Mouse (Mus musculus) gastrocnemius, postnatal 36 days (tissue): ENCODE data around the gene Elfn2. TPM values are rescaled to one million over a fixed set of nuclear protein-coding genes. Genes with fewer than 3 reads are reported as not detected.

ENCODE experiments used
- DNase-seq, 2 experiments: peaks; one replicate each; pipeline ENCODE4 v3.0.0; 2022
- intact Hi-C: fragments of 180-260 bp; cut with DNase I; formaldehyde crosslinking; loops from one replicate; pipeline ENCODE4 v1.15.1; 2025
- long read RNA-seq, 2 experiments: library from polyadenylated mRNA; stranded (forward); transcript quantifications; one replicate each; pipeline ENCODE4 v2.0.0; 2021
- total RNA-seq, 2 experiments: library from RNA; stranded (reverse); gene quantifications; 2 replicates each; pipeline ENCODE4 v1.2.3; 2021

The Elfn2 gene
- under 1 TPM; 0.02 to 0.08 TPM for total RNA-seq
- long read RNA-seq, experiment 1, result 0 reads
- long read RNA-seq, experiment 2, result 0 reads

DNA sequence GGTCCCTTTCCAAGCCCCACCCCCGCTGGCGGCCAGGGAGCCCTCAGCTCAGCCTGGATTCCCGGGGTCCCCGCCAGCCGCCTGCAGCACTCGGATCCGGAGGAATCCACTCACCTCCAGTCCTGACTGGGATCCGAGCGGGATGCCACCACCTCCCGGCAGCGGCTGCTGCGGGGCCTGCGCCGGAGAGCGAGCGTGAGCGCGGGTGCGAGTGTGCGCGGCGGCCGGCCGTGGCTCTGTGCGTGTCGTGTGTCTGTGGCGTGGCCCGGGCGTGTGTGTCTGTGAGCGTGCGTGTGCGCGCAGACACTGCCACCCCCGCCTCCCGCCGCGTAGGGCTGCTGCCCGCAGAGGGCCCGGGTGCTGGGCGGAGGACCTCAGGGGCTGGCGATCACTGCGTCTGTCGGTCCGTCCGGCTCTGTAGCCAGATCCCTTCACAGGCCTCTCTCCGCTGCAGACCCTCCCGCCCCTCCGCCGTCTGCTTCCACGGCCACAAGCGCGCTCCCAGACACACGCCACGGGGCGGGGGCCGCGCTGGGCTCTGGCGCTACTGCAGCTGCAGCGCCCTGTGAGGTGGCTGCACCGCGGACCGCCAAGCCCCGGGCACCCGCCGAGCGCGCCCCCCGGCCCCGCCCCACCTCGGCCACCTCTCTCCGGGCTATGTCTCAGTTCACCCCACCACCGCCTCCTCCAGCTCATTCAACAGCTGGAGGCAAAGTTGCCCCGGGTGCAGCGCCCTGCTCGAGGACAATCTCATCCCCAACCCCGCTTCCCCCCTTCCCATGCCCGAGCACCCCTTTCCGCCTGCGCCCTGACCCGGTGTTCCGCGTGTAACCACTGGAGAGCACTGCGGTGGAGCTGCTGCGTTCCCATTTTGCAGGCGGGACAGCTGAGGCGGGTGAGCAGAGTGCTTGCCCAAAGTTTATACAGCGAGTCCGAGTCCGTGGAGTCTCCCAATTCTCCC is at the start of gene Elfn2:
Gene Elfn2 (minus strand): TSS at position 482 of the 961 bp plus-strand sequence.
- intact Hi-C loops, result no loop called here
- no peak for DNase-seq

- no peak for DNase-seq
- intact Hi-C loops, result no loop called here
Measured at GRCm38 (mm10) chr15:78763704-78764103, 45.1 kb upstream of the Elfn2 start.

DNA sequence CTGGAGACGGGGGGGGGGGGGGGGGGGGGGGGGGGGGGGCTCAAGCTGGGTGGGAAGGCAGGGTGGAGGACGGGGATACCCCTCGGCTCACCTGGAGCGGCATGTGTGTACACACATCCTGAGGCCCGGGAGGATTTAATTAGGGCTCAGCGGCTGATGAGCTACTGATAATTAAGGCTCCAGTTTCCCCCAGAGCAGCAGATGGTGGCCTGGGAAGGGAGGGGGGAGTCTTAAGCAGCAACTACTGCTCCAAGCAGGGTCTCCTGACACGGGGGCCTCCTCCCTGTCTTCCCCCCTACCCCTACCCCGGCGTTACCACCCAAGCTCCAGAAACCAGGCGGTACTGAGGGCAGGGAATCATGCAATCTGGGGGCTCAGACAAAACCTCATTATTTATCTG is 44.6 kb upstream of the Elfn2 start:
- intact Hi-C loops, result no loop called here
- no peak for DNase-seq

DNA sequence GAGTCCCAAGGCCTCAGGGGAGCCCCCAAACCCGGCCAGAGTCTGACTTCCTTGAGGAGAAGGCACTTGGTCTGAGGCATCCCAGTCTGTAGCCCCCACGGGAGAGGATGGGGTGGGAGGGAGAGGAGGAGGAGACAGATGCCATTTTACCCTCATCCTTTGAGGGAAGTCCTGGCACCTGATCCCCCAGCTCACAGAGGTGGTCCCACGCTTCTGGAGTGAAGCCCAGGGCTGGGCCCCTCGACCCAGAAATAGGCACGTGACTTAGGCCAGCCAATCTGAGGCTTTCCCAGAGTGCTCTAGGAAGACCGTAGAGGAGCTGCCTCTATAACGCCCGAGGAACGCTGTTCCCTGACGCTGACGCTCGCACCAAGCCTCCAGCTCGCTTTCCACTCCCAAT is 42.5 kb upstream of the Elfn2 start:
- intact Hi-C loops, result no loop called here
- no peak for DNase-seq

GRCm38 (mm10) chr15:78758132-78758531 is 39.6 kb upstream of the Elfn2 start:
- no peak for DNase-seq
- intact Hi-C loops, result no loop called here

- DNase-seq, result no peak
- intact Hi-C loops, result no loop called here
Measured at GRCm38 (mm10) chr15:78755966-78756725, 37.6 kb upstream of the Elfn2 start.

DNA sequence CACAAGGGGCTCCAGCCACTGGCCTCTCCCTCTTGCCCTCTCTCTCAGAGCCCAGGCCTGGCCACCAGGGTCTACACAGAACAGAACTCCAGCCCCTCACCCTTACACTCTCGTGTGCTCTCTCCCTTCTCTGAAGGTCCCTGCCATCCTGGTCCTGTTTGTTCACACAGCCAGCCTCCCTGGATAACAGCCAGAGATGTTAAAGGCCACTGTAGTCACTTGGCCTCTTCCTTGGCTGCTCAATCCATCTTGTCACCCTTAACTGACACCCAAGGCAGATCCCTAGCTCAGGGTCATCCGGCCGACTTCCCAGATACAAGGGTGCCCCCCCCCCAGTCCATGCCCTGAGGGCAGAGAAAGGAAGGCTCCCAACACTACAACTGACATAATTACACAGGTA is 36.7 kb upstream of the Elfn2 start:
- DNase-seq, result no peak
- intact Hi-C loops, result no loop called here

DNA sequence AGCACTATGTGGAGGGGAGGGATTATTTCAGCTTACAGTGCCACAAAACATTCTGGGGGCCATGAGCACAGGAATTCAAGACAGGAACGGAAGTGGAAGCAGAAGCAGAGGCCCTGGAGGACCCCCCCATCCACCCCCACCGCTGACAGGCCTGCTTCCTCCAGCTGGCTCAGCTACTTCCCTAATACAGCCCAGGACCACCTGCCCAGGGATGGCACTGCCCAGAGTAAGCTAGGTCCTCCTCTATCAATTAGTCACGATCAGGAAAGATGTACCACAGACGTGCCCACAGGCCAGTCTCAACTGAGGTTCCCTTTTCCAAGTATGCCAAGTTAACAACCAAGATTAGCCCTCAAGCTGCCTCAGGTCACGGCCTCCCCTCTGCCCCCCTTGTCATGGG is 35.6 kb upstream of the Elfn2 start:
- intact Hi-C loops, result no loop called here
- DNase-seq, result no peak

DNA sequence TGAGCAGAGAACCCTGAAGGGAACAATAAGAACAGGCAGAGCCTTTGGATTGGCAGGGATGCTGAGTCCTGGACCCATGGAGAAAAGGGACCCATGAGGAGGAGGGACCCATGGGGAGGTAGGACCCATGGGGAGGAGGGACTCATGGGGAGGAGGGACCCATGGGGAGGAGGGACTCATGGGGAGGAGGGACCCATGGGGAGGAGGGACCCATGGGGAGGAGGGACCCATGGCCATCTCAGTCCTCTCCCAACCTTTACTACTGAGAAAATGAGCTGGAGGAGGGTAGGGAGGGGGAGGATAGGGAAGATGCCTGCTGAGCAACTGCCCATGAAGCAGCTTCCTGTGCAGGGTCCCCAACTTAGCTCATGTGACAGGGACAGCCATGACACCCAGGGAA is 34.4 kb upstream of the Elfn2 start:
- intact Hi-C loops, result no loop called here
- DNase-seq, result no peak

GRCm38 (mm10) chr15:78750608-78751350 is 32.2 kb upstream of the Elfn2 start:
- DNase-seq, result no peak
- intact Hi-C loops, result no loop called here

GRCm38 (mm10) chr15:78749855-78750254 is 31.3 kb upstream of the Elfn2 start:
- intact Hi-C loops, result no loop called here
- DNase-seq, result no peak

GRCm38 (mm10) chr15:78744206-78744605 is 25.6 kb upstream of the Elfn2 start:
- DNase-seq, result peak; percentile 55 to 76
- intact Hi-C loops, result loop anchor here (5.0 kb wide), 1 partner anchor 122 kb away; no protein-coding TSS in a partner anchor

- intact Hi-C loops, result loop anchor here (5.0 kb wide), 1 partner anchor 121 kb away; no protein-coding TSS in a partner anchor
- DNase-seq, result no peak
Measured at GRCm38 (mm10) chr15:78742831-78743230, 24.3 kb upstream of the Elfn2 start.

DNA sequence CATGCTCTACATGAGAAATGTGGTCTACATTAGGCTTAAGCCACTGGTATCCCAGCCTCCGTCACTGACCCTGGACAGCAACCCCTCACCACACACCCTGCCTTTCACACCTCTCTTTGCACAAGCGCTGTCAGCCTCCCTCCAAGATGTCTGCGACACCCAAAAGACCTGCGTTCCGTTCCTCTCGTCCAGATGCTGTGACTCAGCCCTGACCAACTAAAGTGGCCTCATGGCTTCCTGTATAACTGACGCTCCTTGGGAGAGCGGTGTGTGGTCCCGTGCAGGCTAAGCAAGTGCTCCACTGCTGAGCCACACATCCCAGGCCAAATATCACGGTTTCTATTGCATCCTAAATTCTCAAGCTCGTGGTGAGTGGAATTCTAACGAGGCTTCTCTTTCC is 22.1 kb upstream of the Elfn2 start:
- intact Hi-C loops, result loop anchor here (5.0 kb wide), 1 partner anchor 118 kb away; no protein-coding TSS in a partner anchor
- DNase-seq, result no peak

DNA sequence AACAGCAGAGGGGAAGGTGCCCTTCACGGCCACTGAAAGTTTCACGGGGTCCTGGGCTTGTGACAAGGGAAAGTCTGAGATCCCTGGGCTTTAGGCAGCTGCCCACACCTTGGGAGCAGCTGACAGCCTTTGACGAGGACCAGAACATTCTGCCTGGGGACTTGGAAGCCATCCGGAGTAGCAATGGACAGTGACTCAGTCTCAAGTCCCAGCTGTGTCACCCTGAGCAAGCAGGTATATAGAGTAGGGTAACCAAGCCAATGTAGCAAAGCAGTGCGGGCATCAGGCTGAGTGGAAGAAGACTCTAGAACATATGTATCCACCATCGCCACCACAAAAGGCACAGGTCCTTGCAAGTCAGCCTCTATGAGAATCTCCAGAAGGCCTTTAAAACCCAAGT is 18.6 kb upstream of the Elfn2 start:
- no peak for DNase-seq
- intact Hi-C loops, result no loop called here

DNA sequence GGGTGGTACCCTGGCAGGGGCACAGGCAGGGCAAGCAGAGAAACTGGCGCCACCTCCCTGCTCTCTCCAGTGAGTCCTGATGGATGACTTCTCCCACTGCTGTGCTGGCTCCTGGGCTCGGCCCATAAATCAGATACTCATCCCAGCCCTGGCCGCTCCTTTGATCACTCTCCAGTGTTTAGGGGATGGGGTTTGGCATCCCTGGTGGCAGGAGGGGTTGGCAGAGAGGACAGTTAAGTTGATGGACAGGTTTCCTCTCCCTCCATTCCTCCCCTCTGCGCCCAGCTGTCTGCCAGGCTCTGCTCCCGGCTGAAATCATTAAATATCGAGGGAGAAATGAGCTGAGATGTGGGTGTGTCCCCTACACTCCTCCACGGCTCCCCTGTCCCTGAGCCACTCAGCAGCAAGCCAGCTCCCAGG is 18.1 kb upstream of the Elfn2 start:
- intact Hi-C loops, result no loop called here
- DNase-seq, result no peak

DNA sequence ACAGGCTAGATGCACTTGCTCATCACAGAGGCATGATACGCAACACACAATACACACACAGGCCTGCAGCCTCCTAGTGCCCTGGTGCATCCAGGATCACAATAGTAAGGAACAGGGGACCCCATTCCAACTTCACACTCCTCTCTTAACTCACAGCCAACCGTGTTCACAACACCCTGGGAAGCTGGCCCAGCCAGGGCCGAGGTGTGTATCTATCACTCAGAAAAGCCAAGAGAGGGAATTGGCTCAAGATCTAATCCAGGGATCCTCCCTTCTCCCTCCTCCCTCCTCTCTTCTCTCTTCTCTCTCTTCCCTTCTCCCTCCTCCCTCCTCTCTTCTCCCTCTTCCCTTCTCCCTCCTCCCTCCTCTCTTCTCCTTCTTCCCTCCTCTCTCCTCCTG is 17.6 kb upstream of the Elfn2 start:
- DNase-seq, result no peak

DNA sequence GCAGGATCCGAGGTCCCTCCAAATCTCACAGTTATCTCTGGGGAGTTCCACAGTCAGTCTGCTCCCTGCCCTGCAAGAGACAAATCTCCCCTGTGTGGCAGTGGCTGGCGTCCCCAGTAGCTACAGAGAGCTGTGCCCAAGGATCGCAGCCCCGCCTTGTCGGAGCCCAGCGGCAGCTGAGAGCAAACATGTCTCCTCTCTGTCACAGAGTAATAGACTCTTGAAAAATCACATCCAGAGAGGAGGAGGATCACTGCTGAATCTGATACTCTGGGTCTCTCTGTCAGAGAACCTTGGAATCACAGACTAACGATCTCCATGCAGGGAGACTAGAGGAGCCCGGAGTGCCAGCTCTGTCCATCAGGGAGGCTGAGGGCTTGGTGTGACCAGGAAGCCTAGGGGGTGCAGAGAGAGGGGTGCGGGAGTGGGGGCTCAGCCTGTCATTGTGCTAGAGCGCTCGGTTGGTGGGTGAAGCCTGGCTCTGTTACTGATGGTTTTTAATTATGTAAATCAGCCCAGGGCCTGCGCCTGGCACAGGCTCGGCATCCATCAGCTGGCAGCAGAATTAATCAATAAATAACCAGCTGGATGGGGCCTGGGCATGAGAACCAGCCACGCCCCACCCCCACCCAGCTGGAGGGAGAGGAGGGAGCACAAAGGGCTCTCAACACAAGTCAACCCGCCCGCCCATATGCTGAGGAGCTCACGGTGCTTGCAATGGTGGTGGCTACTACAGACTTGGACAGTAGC is 17.0 kb upstream of the Elfn2 start:
- intact Hi-C loops, result no loop called here
- no peak for DNase-seq

More for the DNA sequence above, 17.6 kb upstream of the Elfn2 start:
- intact Hi-C loops, result no loop called here

DNA sequence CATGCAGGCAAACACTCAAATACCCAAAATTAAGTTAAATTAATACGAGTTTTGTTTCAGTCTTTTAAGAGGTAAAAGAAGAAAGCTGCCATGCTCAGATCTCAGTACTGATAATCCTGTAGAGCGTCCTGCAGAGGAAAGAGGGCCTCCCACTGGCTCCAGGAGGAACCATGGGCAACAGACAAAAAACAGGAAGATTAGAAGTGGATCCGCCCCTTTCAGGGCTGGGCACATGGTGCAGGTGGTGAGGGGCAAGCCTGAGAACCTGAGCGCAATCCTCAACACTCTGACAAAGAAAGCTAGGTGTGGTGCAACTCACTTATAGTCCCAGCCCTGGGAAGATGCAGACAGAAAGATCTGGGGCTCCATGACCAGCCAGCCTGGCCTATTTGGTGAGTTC is 13.3 kb upstream of the Elfn2 start:
- DNase-seq, result no peak
- intact Hi-C loops, result no loop called here
